8 mouse cellular contexts compared by ENCODE assay signal in the genomic region with DNA sequence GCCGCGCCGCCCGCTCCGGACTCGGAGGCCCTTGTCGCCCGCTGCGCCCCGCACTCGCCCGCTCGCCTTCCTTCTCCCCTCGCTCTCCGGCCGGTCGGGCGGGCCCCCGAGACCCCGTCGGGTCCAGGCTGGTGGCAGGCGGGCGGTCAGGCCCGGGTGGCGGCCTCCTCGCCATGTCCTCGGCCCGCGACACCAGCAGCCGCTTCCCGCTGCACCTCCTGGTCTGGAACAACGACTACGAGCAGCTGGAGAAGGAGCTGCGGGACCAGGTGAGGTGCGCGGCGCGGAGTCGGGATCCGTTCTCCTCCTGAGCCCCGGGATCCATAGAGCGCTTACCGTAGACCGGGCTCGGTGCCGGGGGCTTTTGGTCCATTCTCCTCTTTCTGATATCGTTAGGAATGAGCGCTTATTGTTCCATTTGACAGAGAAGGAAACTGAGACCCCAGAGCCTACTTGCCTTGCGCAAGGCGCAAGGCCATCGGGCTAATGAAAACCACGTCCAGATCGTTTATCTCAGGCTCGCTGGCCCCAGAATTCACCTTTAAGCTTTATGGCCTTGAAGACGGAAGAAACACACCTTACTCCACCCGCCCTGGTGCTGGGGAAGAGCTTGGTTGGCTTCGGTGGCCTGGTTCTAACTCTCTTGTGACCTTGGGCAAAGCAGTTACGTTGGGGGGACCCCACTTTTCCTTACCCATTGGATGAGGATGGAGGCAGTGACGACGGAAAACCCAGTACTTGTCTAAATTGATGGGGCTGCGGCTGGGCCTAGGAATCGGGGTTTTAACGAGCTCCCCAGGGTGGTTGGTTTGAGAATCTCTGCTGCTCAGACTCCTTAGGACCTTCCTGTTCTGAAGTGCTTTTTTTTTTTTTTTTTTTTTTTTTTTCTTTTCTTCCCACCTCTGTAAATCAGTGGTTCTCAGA. TPM values are rescaled to one million over a fixed set of nuclear protein-coding genes. Genes with fewer than 3 reads are reported as not detected.
DNase-seq lines count a peak whose midpoint lies in the region; ATAC-seq and TF ChIP-seq lines count a peak whose summit lies in the region.

TSS of gene Git2 (minus strand) at position 462 of the 924 bp plus-strand sequence.

- peak within 1 kb of the TSS; percentile 98 for H3K4me3 ChIP-seq in G1E (ENCODE audit: low read depth, low read length)
- peak within 1 kb of the TSS; percentile 99 for H3K4me3 ChIP-seq in embryonic facial prominence, embryonic 13.5 days
- H3K4me3 ChIP-seq in heart, embryonic 10.5 days, result peak within 1 kb of the TSS; percentile 100
- peak within 1 kb of the TSS; percentile 85 for H3K4me3 ChIP-seq in kidney, embryonic 16.5 days (ENCODE audit: low read length)
- H3K4me3 ChIP-seq in liver, embryonic 16.5 days (ENCODE audit: low read depth, low read length), result peak within 1 kb of the TSS; percentile 97

- DNase-seq in cerebellum, postnatal 10 days, result peak; percentile 44 to 55
- no peak for DNase-seq in G1E (ENCODE audit: low spot score)
- no peak for DNase-seq in heart, embryonic 10.5 days (ENCODE audit: low spot score)
- peak; percentile 30 for DNase-seq in retina, postnatal 1 day

- H3K4me2 ChIP-seq in embryonic facial prominence, embryonic 13.5 days, result peak within 1 kb of the TSS; percentile 83
- peak within 1 kb of the TSS; percentile 98 for H3K4me2 ChIP-seq in kidney, embryonic 16.5 days (replicated peaks; ENCODE audit: low read depth, low read length)
- H3K4me2 ChIP-seq in liver, embryonic 16.5 days (ENCODE audit: low read depth, low read length), result peak within 1 kb of the TSS; percentile 78

- no peak for ATAC-seq in cerebellum, adult (ENCODE audit: insufficient number of reproducible peaks, low FRiP score, low TSS enrichment)
- ATAC-seq in G1E (ENCODE audit: extremely low read depth, insufficient number of reproducible peaks, low FRiP score, poor library complexity, severe bottlenecking), result no peak
- ATAC-seq in embryonic facial prominence, embryonic 13.5 days (ENCODE audit: insufficient number of reproducible peaks, insufficient read depth, low FRiP score, low TSS enrichment, low read depth), result no peak
- no peak for ATAC-seq in kidney, embryonic 16.5 days (ENCODE audit: low FRiP score, low TSS enrichment)
- no peak for ATAC-seq in liver, embryonic 16.5 days (ENCODE audit: low read depth)

- peak within 1 kb of the TSS; percentile 95 for H3K9ac ChIP-seq in embryonic facial prominence, embryonic 13.5 days
- peak within 1 kb of the TSS; percentile 96 for H3K9ac ChIP-seq in kidney, embryonic 16.5 days (replicated peaks; ENCODE audit: low read length)
- H3K9ac ChIP-seq in liver, embryonic 16.5 days (ENCODE audit: low read depth, low read length), result peak within 1 kb of the TSS; percentile 97

- no peaks in the 10 kb centered on the region for H3K27me3 ChIP-seq in G1E (ENCODE audit: insufficient read depth, low read length)
- H3K27me3 ChIP-seq in embryonic facial prominence, embryonic 13.5 days, result no peaks in the 10 kb centered on the region
- H3K27me3 ChIP-seq in heart, embryonic 10.5 days (ENCODE audit: insufficient read depth, poor library complexity, severe bottlenecking), result no peaks in the 10 kb centered on the region
- H3K27me3 ChIP-seq in kidney, embryonic 16.5 days (ENCODE audit: insufficient read depth, low read length), result no peaks in the 10 kb centered on the region
- no peaks in the 10 kb centered on the region for H3K27me3 ChIP-seq in liver, embryonic 16.5 days (ENCODE audit: control insufficient read depth, insufficient read depth, low read depth, low read length)

- peak within 1 kb of the TSS; percentile 90 for H3K27ac ChIP-seq in embryonic facial prominence, embryonic 13.5 days
- H3K27ac ChIP-seq in heart, embryonic 10.5 days, result peak within 1 kb of the TSS; percentile 100
- H3K27ac ChIP-seq in kidney, embryonic 16.5 days (ENCODE audit: low read length), result peak within 1 kb of the TSS; percentile 90
- peak within 1 kb of the TSS; percentile 89 for H3K27ac ChIP-seq in liver, embryonic 16.5 days (ENCODE audit: low read length)

- peaks cover 43% of the 10 kb centered on the region for H3K36me3 ChIP-seq in G1E (replicated peaks)
- H3K36me3 ChIP-seq in embryonic facial prominence, embryonic 13.5 days, result no peaks in the 10 kb centered on the region
- H3K36me3 ChIP-seq in heart, embryonic 10.5 days, result no peaks in the 10 kb centered on the region
- no peaks in the 10 kb centered on the region for H3K36me3 ChIP-seq in kidney, embryonic 16.5 days (ENCODE audit: insufficient read depth, low read length)
- H3K36me3 ChIP-seq in liver, embryonic 16.5 days (ENCODE audit: control insufficient read depth, insufficient read depth), result no peaks in the 10 kb centered on the region

- no peak for TF ChIP-seq CTCF in G1E (IDR thresholded peaks at IDR 0.05; ENCODE audit: low read depth, low read length)

- peaks cover 61% of the 10 kb centered on the region for H3K4me1 ChIP-seq in G1E (ENCODE audit: insufficient read depth, low read depth, low read length)
- H3K4me1 ChIP-seq in embryonic facial prominence, embryonic 13.5 days, result peaks cover 24% of the 10 kb centered on the region
- H3K4me1 ChIP-seq in heart, embryonic 10.5 days, result peaks cover 52% of the 10 kb centered on the region
- peaks cover 31% of the 10 kb centered on the region for H3K4me1 ChIP-seq in kidney, embryonic 16.5 days (ENCODE audit: insufficient read depth, low read length)
- H3K4me1 ChIP-seq in liver, embryonic 16.5 days (ENCODE audit: control insufficient read depth, low read depth, low read length), result peaks cover 54% of the 10 kb centered on the region

- H3K9me3 ChIP-seq in G1E (replicated peaks), result no peaks in the 10 kb centered on the region
- no peaks in the 10 kb centered on the region for H3K9me3 ChIP-seq in embryonic facial prominence, embryonic 13.5 days
- H3K9me3 ChIP-seq in heart, embryonic 10.5 days, result no peaks in the 10 kb centered on the region
- no peaks in the 10 kb centered on the region for H3K9me3 ChIP-seq in kidney, embryonic 16.5 days (ENCODE audit: low read length)
- no peaks in the 10 kb centered on the region for H3K9me3 ChIP-seq in liver, embryonic 16.5 days (replicated peaks; ENCODE audit: control insufficient read depth, low read length)

- WGBS in embryonic facial prominence, embryonic 13.5 days, result under 1% methylated on average over 63 of the region's 63 CpGs
- WGBS in heart, embryonic 10.5 days, result under 1% methylated on average over 63 of the region's 63 CpGs
- under 1% methylated on average over 46 of the region's 63 CpGs for WGBS in kidney, embryonic 16.5 days
- under 1% methylated on average over 61 of the region's 63 CpGs for whole genome bisulfite sequencing in liver, embryonic 16.5 days (ENCODE audit: insufficient replicate concordance)

RNA-seq across cellular contexts. Expression of gene Git2, which starts in this region (rescaled TPM):
- total RNA-seq in G1E (2014; fragmentation: Nextera tagmentation) (213 and 227 TPM in 2 replicates), G1E (2017) (101 and 104 TPM in 2 replicates)
- 201 and 245 TPM in 2 replicates for polyA plus RNA-seq in G1E (2012)
- 49.6 and 49.8 TPM in 2 replicates for polyA plus RNA-seq in embryonic facial prominence, embryonic 13.5 days (2015; fragmentation: Nextera tagmentation; extraction: Ambion mirVana)
- polyA plus RNA-seq in heart, embryonic 10.5 days (2016; fragmentation: Nextera tagmentation; extraction: Ambion mirVana), result 31.6 and 33.0 TPM in 2 replicates
- 45.7 and 50.1 TPM in 2 replicates for polyA plus RNA-seq in kidney, embryonic 16.5 days (2015; fragmentation: Nextera tagmentation; extraction: Ambion mirVana)
- 15.4 and 16.1 TPM in 2 replicates for polyA plus RNA-seq in liver, embryonic 16.5 days (2015; fragmentation: Nextera tagmentation; extraction: Ambion mirVana)

Comparison
In these comparisons a context has a peak if more than half of its experiments do, and no peak if none do; other contexts are left out.
1. DNase-seq: peak in cerebellum, postnatal 10 days (2 of 2) and retina, postnatal 1 day (single experiment); none in G1E (single experiment) and heart, embryonic 10.5 days (single experiment).
2. Peak in every context shown above with its lines, with median percentiles within 50 percentile points of each other: H3K4me3 ChIP-seq, H3K27ac ChIP-seq, H3K4me2 ChIP-seq and H3K9ac ChIP-seq.